Mouse (Mus musculus) heart, postnatal 0 days (tissue): ENCODE measurements at regions not wholly inside any gene's neighbourhood (a gene's known extent, or its start where the extent isn't known, plus 50 kb on each side); places are given as distances from the start of the nearest gene placed in this dataset.

Experiments
- CTCF ChIP-seq: IDR thresholded peaks from 2 replicates; pipeline ENCODE4 v1.5.1; 2016; ENCODE audit warnings: antibody characterized with exemption, control low read depth, low read depth
- EP300 ChIP-seq: IDR thresholded peaks from 2 replicates; pipeline ENCODE4 v1.6.1; 2016; ENCODE audit warnings: antibody characterized with exemption, low read depth

- TF ChIP-seq CTCF (peak; percentile 83), EP300 (no peak)
Observed at GRCm38 (mm10) chr11:45539459-45539858, 312.4 kb upstream of the Clint1 start.
